29 mouse cellular contexts compared by ENCODE assay signal in genomic region chr17:83272641-83273040, GRCm38 (mm10). TPM values are rescaled to one million over a fixed set of nuclear protein-coding genes. Genes with fewer than 3 reads are reported as not detected.
DNase-seq lines count a peak whose midpoint lies in the region; ATAC-seq and TF ChIP-seq lines count a peak whose summit lies in the region.
"Had no signal": no experiment of that assay in that cellular context is flagged by ENCODE, and none has a peak within 500 bp of the region (broad histone marks: within the 10 kb centered on the region; RNA-seq: fewer than 3 reads in every experiment).

No protein-coding gene starts in this region.

- TF ChIP-seq CTCF in liver, postnatal 0 days (IDR thresholded peaks at IDR 0.05; ENCODE audit: low read depth) = no peak
- TF ChIP-seq CTCF in stomach, postnatal 0 days (IDR thresholded peaks at IDR 0.05; ENCODE audit: low read depth) = no peak

- no peak for TF ChIP-seq EP300 in liver, postnatal 0 days (IDR thresholded peaks at IDR 0.05; ENCODE audit: low read depth)
- no peak for TF ChIP-seq EP300 in stomach, postnatal 0 days (optimal IDR thresholded peaks at IDR 0.05)

- no peak overlapping the region for H3K27ac ChIP-seq in embryonic facial prominence, embryonic 14.5 days (replicated peaks; ENCODE audit: low read depth, low read length)
- no peak overlapping the region for H3K27ac ChIP-seq in embryonic facial prominence, embryonic 10.5 days (replicated peaks)
- no peak overlapping the region for H3K27ac ChIP-seq in liver, postnatal 0 days (ENCODE audit: low read depth)
- H3K27ac ChIP-seq in liver, embryonic 12.5 days = no peak overlapping the region
- H3K27ac ChIP-seq in stomach, postnatal 0 days (replicated peaks) = no peak overlapping the region
- H3K27ac ChIP-seq: embryonic facial prominence, embryonic 15.5 days; forebrain, embryonic 12.5 days; layer of hippocampus, adult 2 months; limb, embryonic 13.5 days; liver, embryonic 13.5 days; midbrain, embryonic 13.5 days; neural tube, embryonic 15.5 days had no signal

- no peak overlapping the region for H3K9ac ChIP-seq in embryonic facial prominence, embryonic 14.5 days (ENCODE audit: low read depth, low read length)
- no peak overlapping the region for H3K9ac ChIP-seq in liver, postnatal 0 days (replicated peaks)
- no peak overlapping the region for H3K9ac ChIP-seq in liver, embryonic 12.5 days
- H3K9ac ChIP-seq in stomach, postnatal 0 days (ENCODE audit: low read length) = no peak overlapping the region
- H3K9ac ChIP-seq: embryonic facial prominence, embryonic 15.5 days; forebrain, embryonic 12.5 days; forebrain, postnatal 0 days; liver, embryonic 13.5 days; lung, embryonic 14.5 days; midbrain, embryonic 13.5 days; neural tube, embryonic 15.5 days had no signal

- H3K4me3 ChIP-seq in embryonic facial prominence, embryonic 14.5 days (ENCODE audit: low read depth, low read length) = no peak overlapping the region
- H3K4me3 ChIP-seq in embryonic facial prominence, embryonic 10.5 days = no peak overlapping the region
- H3K4me3 ChIP-seq in liver, postnatal 0 days (ENCODE audit: low read depth, low read length) = no peak overlapping the region
- H3K4me3 ChIP-seq in liver, embryonic 12.5 days = no peak overlapping the region
- no peak overlapping the region for H3K4me3 ChIP-seq in stomach, postnatal 0 days (ENCODE audit: low read depth, low read length)
- H3K4me3 ChIP-seq: embryonic facial prominence, embryonic 15.5 days; forebrain, embryonic 12.5 days; layer of hippocampus, adult 2 months; limb, embryonic 13.5 days; liver, embryonic 13.5 days; midbrain, embryonic 13.5 days; neural tube, embryonic 15.5 days had no signal

- no peak for ATAC-seq in embryonic facial prominence, embryonic 14.5 days (ENCODE audit: low read depth)
- ATAC-seq in liver, postnatal 0 days = no peak
- ATAC-seq in liver, embryonic 12.5 days = no peak
- ATAC-seq in granulocyte monocyte progenitor cell, adult 5-6 weeks (replicated peaks; ENCODE audit: poor library complexity, severe bottlenecking) = peak; percentile 17
- no peak for ATAC-seq in stomach, postnatal 0 days (ENCODE audit: low FRiP score, low TSS enrichment)
- ATAC-seq: forebrain, postnatal 0 days; hindbrain, embryonic 16.5 days; midbrain, embryonic 13.5 days had no signal

- 53% methylated on average over 8 of the region's 8 CpGs for WGBS in embryonic facial prominence, embryonic 14.5 days
- WGBS in embryonic facial prominence, embryonic 10.5 days = 59% methylated on average over 8 of the region's 8 CpGs
- 38% methylated on average over 8 of the region's 8 CpGs for WGBS in liver, postnatal 0 days (ENCODE audit: insufficient replicate concordance)
- 27% methylated on average over 8 of the region's 8 CpGs for WGBS in liver, embryonic 12.5 days (ENCODE audit: insufficient replicate concordance)
- 64% methylated on average over 8 of the region's 8 CpGs for WGBS in stomach, postnatal 0 days

- DNase-seq in embryonic facial prominence, embryonic 14.5 days (ENCODE audit: low spot score) = no peak
- DNase-seq in embryonic facial prominence, embryonic 10.5 days (ENCODE audit: low spot score) = no peak
- no peak for DNase-seq in liver, postnatal 0 days
- DNase-seq in splenic B cell, adult 2 months (ENCODE audit: low read depth, low spot score) = peak; percentile 64
- no peak for DNase-seq in adrenal gland, adult 18-20 months (ENCODE audit: low spot score in 2 of 2)
- DNase-seq in stomach, postnatal 0 days (ENCODE audit: low spot score) = no peak
- DNase-seq: adrenal gland, postnatal 25 days; cerebellum, adult 18-20 months; cerebellum, postnatal 10 days; forebrain, postnatal 0 days; kidney, adult 18-20 months; liver, embryonic 13.5 days; lung, embryonic 14.5 days; lung, postnatal 14 days; retina, postnatal 1 day; right cerebral cortex, postnatal 14 days; thymus, postnatal 25 days had no signal

- peaks cover 22% of the 10 kb centered on the region for H3K4me1 ChIP-seq in embryonic facial prominence, embryonic 14.5 days (ENCODE audit: control insufficient read depth, insufficient read depth, low read length)
- peaks cover 43% of the 10 kb centered on the region for H3K4me1 ChIP-seq in embryonic facial prominence, embryonic 10.5 days
- H3K4me1 ChIP-seq in liver, postnatal 0 days (ENCODE audit: insufficient read depth) = peaks cover 40% of the 10 kb centered on the region
- peaks cover 39% of the 10 kb centered on the region for H3K4me1 ChIP-seq in liver, embryonic 12.5 days
- 0 out of 2 replicates have a peak, but pooled peaks cover 3% of the 10 kb centered on the region for H3K4me1 ChIP-seq in stomach, postnatal 0 days (replicated peaks; ENCODE audit: control insufficient read depth, insufficient read depth)

- H3K27me3 ChIP-seq in embryonic facial prominence, embryonic 14.5 days (replicated peaks; ENCODE audit: control insufficient read depth, insufficient read depth, low read length) = no peaks in the 10 kb centered on the region; the same call in 1 of the 2 replicates
- peaks cover 25% of the 10 kb centered on the region for H3K27me3 ChIP-seq in embryonic facial prominence, embryonic 10.5 days (replicated peaks; ENCODE audit: low read depth, poor library complexity, severe bottlenecking)
- H3K27me3 ChIP-seq in liver, postnatal 0 days (ENCODE audit: insufficient read depth, low read length) = 0 out of 2 replicates have a peak, but pooled peaks cover 3% of the 10 kb centered on the region
- peaks cover 56% of the 10 kb centered on the region for H3K27me3 ChIP-seq in liver, embryonic 12.5 days (replicated peaks)
- no peaks in the 10 kb centered on the region for H3K27me3 ChIP-seq in splenic B cell, adult 2 months (ENCODE audit: control insufficient read depth, insufficient read depth, low read length, poor library complexity, severe bottlenecking)
- no peaks in the 10 kb centered on the region for H3K27me3 ChIP-seq in stomach, postnatal 0 days (ENCODE audit: control insufficient read depth, insufficient read depth, low read length)

- no peaks in the 10 kb centered on the region for H3K9me3 ChIP-seq in embryonic facial prominence, embryonic 14.5 days (ENCODE audit: control insufficient read depth, low read length)
- H3K9me3 ChIP-seq in embryonic facial prominence, embryonic 10.5 days = no peaks in the 10 kb centered on the region
- no peaks in the 10 kb centered on the region for H3K9me3 ChIP-seq in liver, postnatal 0 days (ENCODE audit: low read length)
- H3K9me3 ChIP-seq in liver, embryonic 12.5 days (replicated peaks) = no peaks in the 10 kb centered on the region
- no peaks in the 10 kb centered on the region for H3K9me3 ChIP-seq in stomach, postnatal 0 days (ENCODE audit: control insufficient read depth, low read length)
- H3K9me3 ChIP-seq: embryonic facial prominence, embryonic 15.5 days; forebrain, embryonic 12.5 days; limb, embryonic 13.5 days; liver, embryonic 13.5 days; midbrain, embryonic 13.5 days; neural tube, embryonic 15.5 days had no signal

- H3K4me2 ChIP-seq in embryonic facial prominence, embryonic 14.5 days (ENCODE audit: low read depth, low read length) = 0 out of 2 replicates have a peak overlapping the region, but pooled peaks have one; percentile 34
- H3K4me2 ChIP-seq in liver, postnatal 0 days (ENCODE audit: low read depth, low read length) = 0 out of 2 replicates have a peak overlapping the region, but pooled peaks have one; percentile 67
- no peak overlapping the region for H3K4me2 ChIP-seq in liver, embryonic 12.5 days
- no peak overlapping the region for H3K4me2 ChIP-seq in stomach, postnatal 0 days (replicated peaks; ENCODE audit: low read depth)
- H3K4me2 ChIP-seq: forebrain, embryonic 12.5 days; midbrain, embryonic 13.5 days had no signal

- no peaks in the 10 kb centered on the region for H3K36me3 ChIP-seq in embryonic facial prominence, embryonic 14.5 days (ENCODE audit: control insufficient read depth, insufficient read depth, low read length)
- no peaks in the 10 kb centered on the region for H3K36me3 ChIP-seq in embryonic facial prominence, embryonic 10.5 days (replicated peaks)
- no peaks in the 10 kb centered on the region for H3K36me3 ChIP-seq in liver, postnatal 0 days (replicated peaks; ENCODE audit: insufficient read depth, low read length)
- H3K36me3 ChIP-seq in liver, embryonic 12.5 days = no peaks in the 10 kb centered on the region
- H3K36me3 ChIP-seq in splenic B cell, adult 2 months (ENCODE audit: control insufficient read depth, insufficient read depth, low read length, poor library complexity, severe bottlenecking) = no peaks in the 10 kb centered on the region
- no peaks in the 10 kb centered on the region for H3K36me3 ChIP-seq in stomach, postnatal 0 days (ENCODE audit: control insufficient read depth, insufficient read depth, low read length)
- H3K36me3 ChIP-seq: embryonic facial prominence, embryonic 15.5 days; forebrain, embryonic 12.5 days; limb, embryonic 13.5 days; liver, embryonic 13.5 days; midbrain, embryonic 13.5 days; neural tube, embryonic 15.5 days had no signal

RNA-seq across cellular contexts. Expression of gene Pkdcc, which starts 57.5 kb away (rescaled TPM):
- polyA plus RNA-seq in embryonic facial prominence, embryonic 14.5 days (2014; fragmentation: Nextera tagmentation; extraction: Ambion mirVana) = 26.2 and 29.9 TPM in 2 replicates
- 15.1 and 17.5 TPM in 2 replicates for polyA plus RNA-seq in embryonic facial prominence, embryonic 10.5 days (2016; fragmentation: Nextera tagmentation; extraction: Ambion mirVana)
- polyA plus RNA-seq in liver, postnatal 0 days (2015; fragmentation: Nextera tagmentation; extraction: Ambion mirVana) = 2.5 and 3.6 TPM in 2 replicates
- 7.5 and 7.7 TPM in 2 replicates for polyA plus RNA-seq in liver, embryonic 12.5 days (2016; fragmentation: Nextera tagmentation; extraction: Ambion mirVana)
- total RNA-seq in granulocyte monocyte progenitor cell, adult 5-6 weeks (2014; fragmentation: Nextera tagmentation) = 0.34 TPM in 1 of 2 replicates, not detected in the other
- 1.8 TPM in 1 of 2 replicates, not detected in the other for total RNA-seq in granulocyte monocyte progenitor cell, adult 5-6 weeks (2017)
- 100 to 1,000 TPM in 1 of 2 experiments, 10 to 100 TPM in 1; 37.9 to 116 TPM for total RNA-seq in adrenal gland, adult 18-20 months (2021)
- polyA plus RNA-seq in stomach, postnatal 0 days (2015; fragmentation: Nextera tagmentation; extraction: Ambion mirVana) = 10.3 and 14.1 TPM in 2 replicates
- total RNA-seq: common myeloid progenitor, adult 5-6 weeks; hematopoietic stem cell, adult 5-6 weeks; megakaryocyte-erythroid progenitor cell, adult 5-6 weeks had no signal

Comparison
In these comparisons a context has a peak if more than half of its experiments do, and no peak if none do; other contexts are left out.
1. H3K4me2 ChIP-seq: peak in embryonic facial prominence, embryonic 14.5 days (single experiment) and liver, postnatal 0 days (single experiment); none in liver, embryonic 12.5 days (single experiment) and stomach, postnatal 0 days (single experiment).